Mouse (Mus musculus) heart, adult 18-20 months (tissue): ENCODE data around the gene Stub1. TPM values are rescaled to one million over a fixed set of nuclear protein-coding genes. Genes with fewer than 3 reads are reported as not detected.
A peak's percentile ranks its signal among the peaks of the same experiment; 100 is the strongest.
"Not testable (repeated sequence)": the region's sequence is repeated elsewhere in the genome, so short reads cannot be mapped to it uniquely, and the experiment has no call there.

Source experiments
- DNase-seq, 2 experiments: peaks; one replicate each; pipeline ENCODE4 v3.0.0; 2021 to 2022; ENCODE audit warnings: mixed read lengths in 1 of 2
- total RNA-seq, 2 experiments: library from RNA; stranded (reverse); gene quantifications; 2 replicates each; pipeline ENCODE4 v1.2.3; 2021

Stub1 gene
- total RNA-seq, 2 experiments from 2014 or later = 113 to 128 TPM

DNA sequence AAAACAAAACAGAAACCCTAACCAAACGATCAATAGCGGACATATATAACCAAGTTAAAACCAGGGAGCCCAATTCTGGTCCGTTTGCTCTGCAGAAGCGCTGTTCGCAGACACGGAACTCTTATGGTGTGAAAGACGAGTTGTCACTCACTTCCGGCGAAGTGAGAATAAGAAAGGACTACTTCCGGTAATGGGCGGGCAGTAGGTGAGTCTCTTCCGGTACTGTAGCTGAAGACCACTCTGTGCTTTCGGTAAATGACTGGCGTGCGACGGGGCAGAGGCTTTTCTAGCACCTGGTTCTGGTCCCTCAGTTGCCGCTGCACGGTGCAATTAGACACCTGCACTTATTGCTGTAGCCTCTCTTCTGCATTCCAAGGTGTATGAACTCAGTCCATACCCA lies 9.8 kb downstream of the Stub1 start, which contains the start of gene Wdr24:
TSS of gene Wdr24 (plus strand) at position 176 of the 400 bp plus-strand sequence.
- DNase-seq = peak; percentile 86 to 90

DNA sequence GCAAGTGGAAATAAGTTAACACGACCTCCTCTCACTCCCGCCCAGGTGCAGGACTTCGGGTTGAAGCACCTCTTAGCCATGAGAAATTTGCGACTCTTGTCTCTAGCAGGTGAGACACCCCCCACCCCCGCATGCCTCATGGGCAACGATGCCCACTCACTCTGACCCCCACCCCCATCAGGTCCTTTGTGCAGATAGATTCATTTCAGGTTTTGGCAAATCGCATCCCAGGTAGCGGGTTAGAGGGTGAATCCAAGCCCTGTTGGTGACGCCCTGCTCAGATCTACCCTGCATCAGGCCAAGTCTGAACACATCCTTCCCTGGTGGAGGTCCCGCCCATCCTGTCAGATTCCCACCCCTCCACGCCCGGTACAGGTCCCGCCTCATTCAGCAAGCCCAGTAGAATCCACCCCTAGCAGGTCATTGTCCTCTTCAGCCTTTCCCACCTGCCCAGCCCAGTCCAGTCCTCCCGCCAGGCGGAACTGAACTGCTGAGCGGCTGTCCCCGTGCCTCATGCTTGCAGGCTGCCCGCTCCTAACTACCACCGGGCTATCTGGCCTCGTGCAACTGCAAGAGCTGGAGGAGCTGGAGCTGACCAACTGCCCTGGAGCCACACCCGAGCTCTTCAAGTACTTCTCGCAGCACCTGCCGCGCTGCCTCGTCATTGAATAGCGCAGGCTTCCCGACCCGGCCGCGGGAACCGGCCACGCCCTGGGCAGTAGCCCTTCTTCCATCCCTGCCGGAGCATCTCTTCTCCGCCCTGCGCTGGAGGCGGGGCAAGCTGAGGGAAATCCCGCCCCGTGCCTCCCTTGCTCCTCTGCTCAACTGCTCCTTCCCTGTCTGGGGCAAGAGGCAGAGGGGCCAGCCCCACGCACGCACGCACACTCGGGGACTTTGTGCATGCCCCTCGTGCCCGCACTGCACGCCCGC lies 14.1 kb downstream of the Stub1 start:
- no peak for DNase-seq

DNA sequence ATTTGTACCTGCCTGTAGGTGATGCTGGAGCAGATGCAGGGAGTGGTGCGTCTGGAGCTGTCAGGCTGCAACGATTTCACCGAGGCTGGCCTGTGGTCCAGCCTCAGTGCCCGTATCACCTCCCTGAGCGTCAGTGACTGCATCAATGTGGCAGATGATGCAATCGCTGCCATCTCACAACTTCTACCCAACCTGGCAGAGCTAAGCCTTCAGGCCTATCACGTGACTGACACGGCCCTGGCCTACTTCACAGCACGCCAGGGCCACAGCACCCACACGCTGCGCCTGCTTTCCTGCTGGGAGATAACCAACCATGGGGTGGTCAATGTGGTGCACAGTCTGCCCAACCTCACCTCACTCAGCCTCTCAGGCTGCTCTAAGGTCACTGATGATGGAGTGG lies 15.5 kb downstream of the Stub1 start:
- no peak for DNase-seq

- DNase-seq = peak; percentile 67 to 90
Measured at GRCm38 (mm10) chr17:25813471-25813870, 19.7 kb downstream of the Stub1 start.

DNA sequence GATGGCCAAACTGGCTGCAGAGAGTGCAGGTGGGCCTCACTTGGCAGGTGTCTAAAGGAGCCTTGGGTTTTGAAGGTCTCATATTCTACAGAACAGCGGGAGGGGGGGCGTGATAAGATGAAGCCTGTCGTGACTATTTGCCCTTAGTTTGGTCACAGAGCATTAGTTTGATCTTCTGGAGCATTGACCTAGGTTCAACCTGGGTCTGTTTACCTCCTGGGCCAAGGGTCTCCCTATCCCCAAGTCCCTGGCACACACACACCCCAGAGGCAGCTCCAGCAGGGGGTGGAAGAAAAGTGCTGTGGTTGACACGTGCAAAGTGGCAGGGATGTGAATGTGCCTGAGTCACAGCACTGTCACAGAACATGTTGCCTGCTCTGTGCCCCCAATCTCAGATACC lies 22.3 kb downstream of the Stub1 start:
- DNase-seq = no peak

GRCm38 (mm10) chr17:25809606-25810340 lies 23.4 kb downstream of the Stub1 start:
- DNase-seq = no peak

DNA sequence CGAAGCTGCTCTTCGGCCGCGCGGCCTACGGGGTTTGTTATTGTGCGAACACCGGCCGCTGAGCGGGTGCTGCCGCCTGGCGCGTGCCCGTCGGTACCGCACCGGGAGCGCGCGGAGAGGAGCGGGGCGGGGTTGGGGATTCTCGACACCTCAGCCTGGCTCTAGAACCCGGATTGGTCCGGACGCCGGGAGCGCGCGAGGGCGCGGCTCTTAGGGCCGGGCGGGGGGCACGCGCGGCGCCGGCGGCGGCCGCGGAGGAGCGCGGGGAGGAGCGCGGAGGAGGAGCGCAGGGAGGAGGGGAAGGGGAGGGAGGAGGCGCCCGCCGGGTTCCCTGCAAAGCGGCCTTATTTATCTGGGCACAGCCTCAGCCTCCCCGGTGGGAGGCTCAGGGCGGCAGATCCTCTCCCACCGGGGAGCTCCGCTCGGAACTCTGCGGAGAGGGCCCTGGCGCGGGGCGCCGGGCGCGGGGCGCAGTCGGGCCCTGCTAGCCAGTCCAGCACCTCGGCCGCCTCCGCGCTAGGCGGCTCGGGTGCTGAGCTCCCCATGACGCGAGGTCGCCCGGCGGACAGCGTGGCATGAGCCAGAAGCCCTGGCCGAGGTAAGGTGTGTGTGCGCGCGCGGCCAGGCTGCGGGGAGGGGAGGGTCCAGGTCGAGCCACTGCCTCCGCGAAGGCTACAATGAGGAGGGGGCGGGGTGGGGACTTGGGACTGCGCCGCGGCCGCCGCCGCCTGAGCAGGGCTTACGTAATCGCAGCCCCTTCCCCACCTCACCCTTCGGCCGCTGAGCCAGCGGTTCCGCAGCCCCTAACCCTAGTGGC lies 24.2 kb downstream of the Stub1 start, which contains the start of gene Fbxl16:
TSS of gene Fbxl16 (plus strand) at position 297 of the 817 bp plus-strand sequence.
- peak; percentile 70 to 79 for DNase-seq

DNA sequence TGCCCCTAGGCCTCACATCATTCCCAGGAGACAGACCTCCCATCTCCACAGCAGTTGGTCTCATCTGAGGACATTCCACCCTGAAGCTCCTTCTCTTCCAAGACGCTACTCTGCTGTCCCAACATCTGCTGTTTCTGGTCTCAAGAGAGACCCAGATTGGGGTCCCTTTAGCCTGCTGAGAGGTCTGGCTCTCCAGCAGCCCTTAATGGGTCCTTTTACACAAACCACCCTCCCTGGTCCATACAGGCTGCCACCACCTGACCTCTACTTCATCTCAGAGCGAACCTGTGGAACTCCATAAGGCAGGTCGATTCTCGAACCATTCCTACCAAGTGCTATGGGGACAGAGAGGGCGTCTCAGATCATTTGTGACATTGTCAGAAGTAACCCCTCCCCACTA lies 25.2 kb downstream of the Stub1 start:
- no peak for DNase-seq

GRCm38 (mm10) chr17:25807452-25807851 lies 25.8 kb downstream of the Stub1 start:
- not testable (repeated sequence) for DNase-seq

GRCm38 (mm10) chr17:25806507-25806906 lies 26.7 kb downstream of the Stub1 start:
- no peak for DNase-seq

DNA sequence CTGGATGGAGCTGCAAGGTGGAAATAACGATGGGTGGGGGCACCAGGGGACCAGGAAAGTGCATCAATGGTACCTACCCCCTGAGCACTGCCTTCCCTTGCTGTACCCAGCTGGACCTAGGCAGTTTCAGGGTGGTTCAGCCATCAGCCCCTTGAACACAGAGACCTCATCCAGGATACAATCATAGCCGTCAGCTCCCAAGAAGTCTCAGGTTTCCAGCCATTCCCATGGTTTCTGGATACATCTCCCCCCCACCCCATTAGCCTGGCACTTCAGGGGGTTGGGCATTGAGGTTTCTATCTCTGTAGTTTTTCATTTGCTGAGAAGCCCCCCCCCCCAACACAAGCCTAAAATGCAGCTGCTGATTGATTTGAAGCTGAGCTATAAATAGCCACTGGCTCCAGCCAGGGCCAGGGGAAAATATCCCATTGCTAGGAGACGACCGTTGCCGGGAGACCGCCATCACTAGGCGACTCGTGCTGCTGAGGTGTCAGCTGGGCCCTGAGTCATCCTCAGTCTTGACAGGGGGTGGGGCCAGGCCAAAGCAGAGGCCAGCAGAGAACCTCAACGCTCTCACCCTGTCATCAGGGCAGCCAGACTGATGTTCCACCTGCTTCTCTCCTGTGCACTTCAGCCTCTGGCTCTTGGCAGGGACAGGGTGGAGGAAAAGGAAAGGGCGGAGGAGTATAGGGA lies 30.2 kb downstream of the Stub1 start:
- DNase-seq = peak; percentile 50 to 74

DNA sequence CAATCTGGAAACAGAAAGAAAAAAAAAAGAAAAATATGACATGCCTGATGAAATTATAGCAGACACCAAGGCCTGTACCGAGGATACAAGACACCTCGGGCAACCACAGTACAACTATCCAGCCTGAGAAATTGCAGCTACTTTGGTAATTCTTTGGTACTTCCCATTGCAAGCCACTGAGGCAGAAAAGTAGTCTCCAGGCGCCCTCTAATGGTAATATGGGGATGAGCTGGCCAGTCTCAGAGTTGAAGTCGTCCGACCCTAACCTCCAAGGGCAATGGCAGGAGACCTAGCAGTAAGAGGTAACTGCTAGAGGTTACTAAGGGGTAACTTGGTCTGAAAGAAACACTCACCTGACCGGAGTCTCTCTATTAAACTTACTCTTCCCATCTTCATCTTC lies 32.2 kb downstream of the Stub1 start:
- peak; percentile 75 to 83 for DNase-seq

DNA sequence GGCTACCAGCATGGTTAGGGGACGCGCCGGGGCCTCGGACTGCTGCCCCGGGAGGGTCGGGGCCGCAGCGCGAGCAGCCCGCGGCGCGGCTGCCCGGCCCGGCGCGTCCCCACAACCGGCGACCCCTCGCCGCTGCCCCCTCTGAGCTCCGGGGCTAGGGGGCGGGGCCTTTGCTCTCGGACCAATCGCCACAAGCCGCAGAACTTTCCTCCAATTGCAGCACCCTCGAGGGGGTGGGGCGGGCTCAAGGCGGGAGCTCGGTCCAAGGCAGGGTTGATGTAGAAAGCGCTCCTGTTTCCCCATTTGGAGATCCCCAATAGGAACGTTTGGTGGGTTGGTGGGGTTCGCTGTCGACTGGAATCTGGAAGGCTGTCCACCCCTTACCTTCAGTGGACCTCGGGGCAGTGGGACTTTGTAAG lies 36.2 kb downstream of the Stub1 start, which contains the start of gene Metrn:
TSS of gene Metrn (minus strand) at position 186 of the 419 bp plus-strand sequence.
- DNase-seq = peak; percentile 93 to 94

DNA sequence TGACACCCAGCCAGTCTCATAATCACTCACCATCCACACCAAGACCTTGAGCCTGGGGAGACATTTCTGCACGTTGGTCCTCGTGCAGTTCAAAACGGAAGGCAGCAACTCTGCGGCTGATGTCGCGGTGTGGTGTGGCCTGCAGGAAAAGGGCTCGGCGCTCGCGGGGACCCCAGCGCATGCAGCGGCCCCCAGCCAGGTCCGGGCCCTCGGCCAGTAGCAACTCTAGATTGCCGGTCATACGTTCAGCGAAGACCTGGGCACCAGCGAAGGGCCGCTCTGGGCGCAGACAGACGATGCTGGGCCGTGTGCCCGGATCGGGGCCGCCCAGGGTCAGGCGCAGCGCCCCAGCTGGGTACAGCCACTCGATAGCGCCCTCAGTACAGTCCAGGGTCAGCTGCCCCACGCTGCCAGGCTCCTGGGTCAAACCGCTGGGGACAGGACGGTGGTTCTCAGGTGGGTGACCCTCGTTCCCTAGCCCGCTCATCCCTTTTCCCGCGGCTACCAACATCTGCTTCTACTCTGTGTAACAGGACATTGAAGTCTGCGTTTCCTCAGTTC lies 36.9 kb downstream of the Stub1 start:
- peak; percentile 50 to 52 for DNase-seq

DNA sequence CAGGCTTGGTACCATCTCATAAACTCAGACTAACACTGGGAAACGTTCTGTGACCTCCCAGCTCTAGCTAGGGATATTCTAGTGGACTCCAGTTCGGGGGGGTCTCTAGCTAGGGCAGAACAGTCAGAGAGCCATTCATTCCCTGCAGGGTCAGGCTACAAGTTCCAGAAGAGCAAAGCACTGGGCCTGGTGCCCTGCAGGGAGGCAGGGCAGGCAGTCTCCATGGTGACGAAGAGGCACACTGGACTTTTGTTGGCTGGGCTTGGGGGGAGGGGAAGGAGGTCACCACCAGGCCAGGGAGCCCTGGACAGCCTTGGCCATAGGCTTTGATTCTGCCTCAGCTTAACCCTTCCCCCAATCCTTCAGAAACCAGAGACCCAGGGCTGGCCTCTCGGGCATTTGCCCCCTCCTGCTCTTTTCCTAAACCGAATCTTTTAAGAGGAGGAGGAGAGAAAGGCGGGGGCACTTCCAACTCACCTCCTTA lies 37.6 kb downstream of the Stub1 start, which contains the start of gene AC134908.4:
TSS of gene AC134908.4 (minus strand) at position 51 of the 484 bp plus-strand sequence.
- DNase-seq = no peak

DNA sequence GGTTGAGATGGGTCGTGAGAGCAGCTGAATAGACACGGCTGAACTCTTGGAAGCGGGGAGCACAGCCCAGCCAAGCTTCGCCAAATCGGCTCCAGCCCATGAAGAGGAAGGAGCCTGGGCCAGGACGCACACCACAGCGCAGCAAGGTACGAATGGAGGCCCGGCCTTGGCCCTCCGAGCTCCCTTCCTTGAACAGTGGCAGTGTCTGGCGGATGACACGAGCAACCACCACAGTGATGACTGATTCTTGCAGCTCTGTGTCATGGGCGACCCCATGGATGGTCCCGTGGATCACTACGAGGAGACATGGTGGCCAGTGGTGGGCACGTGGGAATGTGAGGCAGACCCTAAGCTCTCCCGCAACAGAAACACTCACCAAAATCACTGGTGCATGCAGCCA lies 38.2 kb downstream of the Stub1 start:
- DNase-seq = no peak

DNA sequence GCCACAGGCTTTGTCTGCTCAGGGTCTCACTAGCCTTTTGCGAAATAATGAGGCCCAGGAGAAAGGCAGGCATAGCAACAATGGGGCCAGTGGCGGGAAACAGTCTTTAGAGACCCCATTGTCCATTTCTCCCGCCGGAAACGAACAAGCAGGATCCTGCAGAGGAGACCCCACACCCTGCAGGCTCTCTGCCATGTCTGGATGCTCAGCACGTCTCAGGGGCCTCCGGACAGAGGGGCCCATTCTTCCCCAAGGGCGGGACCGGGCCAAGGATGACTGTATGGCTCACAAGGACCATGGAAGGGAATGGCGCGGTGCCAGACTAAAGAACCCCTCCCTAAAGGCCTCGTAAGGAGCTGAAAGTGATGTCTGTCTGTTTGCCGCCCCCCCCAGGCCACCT lies 39.0 kb downstream of the Stub1 start:
- no peak for DNase-seq

DNA sequence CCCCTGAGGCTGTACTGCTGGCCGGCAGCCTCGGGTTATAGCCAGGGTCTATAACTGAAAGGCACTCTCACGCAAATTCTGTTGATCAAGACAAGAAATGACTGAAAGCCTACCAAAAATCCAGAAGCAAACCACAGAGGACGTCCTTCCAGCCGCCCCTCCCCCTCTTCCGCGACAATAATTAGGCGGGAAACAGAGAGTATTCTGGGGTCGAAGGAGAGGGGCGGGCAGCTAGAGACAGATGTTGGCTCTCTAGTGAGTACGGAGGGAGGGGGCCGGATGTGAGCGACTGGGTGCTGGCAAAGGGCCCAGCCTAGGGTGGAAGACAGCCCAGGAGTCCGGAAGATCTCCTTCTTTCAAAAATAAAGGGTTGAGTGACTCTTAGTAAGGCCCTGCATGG lies 40.6 kb downstream of the Stub1 start, which contains the start of gene Fam173a:
TSS of gene Fam173a (minus strand) at position 287 of the 400 bp plus-strand sequence.
- peak; percentile 85 to 89 for DNase-seq

- DNase-seq = peak; percentile 86 to 94
Measured at GRCm38 (mm10) chr17:25791843-25792527, 41.2 kb downstream of the Stub1 start.

- DNase-seq = no peak
Measured at GRCm38 (mm10) chr17:25791320-25791842, 41.8 kb downstream of the Stub1 start.
